In the genomic region with DNA sequence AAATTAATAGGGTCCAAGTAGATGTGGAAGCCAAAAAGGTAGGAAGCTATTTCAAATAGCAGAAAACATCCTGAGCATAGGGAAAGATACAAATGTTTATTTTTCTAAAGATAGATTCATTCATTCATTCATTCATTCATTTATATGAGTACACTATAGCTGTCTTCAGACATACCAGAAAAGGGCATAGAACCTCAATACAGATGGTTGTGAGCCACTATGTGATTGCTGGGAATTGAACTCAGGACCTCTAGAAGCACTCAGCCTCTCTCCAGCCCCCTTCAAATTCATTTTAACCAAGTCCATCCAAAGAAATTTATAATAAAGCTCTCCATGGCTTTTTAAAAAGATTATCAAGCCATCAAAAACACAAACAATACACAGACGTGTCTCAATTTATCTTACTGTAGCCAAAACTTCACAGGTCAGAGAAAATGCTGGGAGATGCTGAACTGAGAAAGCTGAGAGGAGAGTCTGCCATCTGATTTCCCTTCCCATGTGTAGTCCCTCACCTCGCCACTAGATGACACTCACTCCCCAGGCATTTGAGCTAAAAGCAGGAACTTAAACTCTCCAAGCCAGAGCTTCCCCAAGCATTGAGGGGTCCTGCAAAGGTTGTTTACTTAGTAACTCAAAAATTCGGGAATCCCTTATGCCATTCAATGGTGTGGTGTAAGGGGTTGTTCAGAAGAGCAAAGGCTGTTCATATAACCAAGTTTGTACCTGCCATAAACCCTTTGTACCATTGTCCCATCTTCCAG, we compare ENCODE assay signal across 7 mouse cellular contexts. TPM values are rescaled to one million over a fixed set of nuclear protein-coding genes. Genes with fewer than 3 reads are reported as not detected.
DNase-seq lines count a peak whose midpoint lies in the region; ATAC-seq lines count a peak whose summit lies in the region.

No protein-coding gene starts in this region.

- ATAC-seq in intestine, embryonic 16.5 days = 0 out of 2 replicates have a peak, but pooled peaks have one; percentile 26
- ATAC-seq in midbrain, embryonic 15.5 days (replicated peaks) = peak; percentile 77; the same call in 1 of the 2 replicates

- H3K4me3 ChIP-seq in intestine, embryonic 16.5 days (ENCODE audit: low read length) = no peak overlapping the region
- no peak overlapping the region for H3K4me3 ChIP-seq in midbrain, embryonic 15.5 days

- no peak overlapping the region for H3K4me2 ChIP-seq in intestine, embryonic 16.5 days (ENCODE audit: low read depth, low read length)
- H3K4me2 ChIP-seq in midbrain, embryonic 15.5 days = no peak overlapping the region

- 2% methylated on average over 3 of the region's 3 CpGs for WGBS in intestine, embryonic 16.5 days
- 7% methylated on average over 3 of the region's 3 CpGs for WGBS in midbrain, embryonic 15.5 days

- no peaks in the 10 kb centered on the region for H3K27me3 ChIP-seq in intestine, embryonic 16.5 days (replicated peaks; ENCODE audit: control insufficient read depth, insufficient read depth, low read length)
- H3K27me3 ChIP-seq in midbrain, embryonic 15.5 days (replicated peaks) = no peaks in the 10 kb centered on the region

- H3K36me3 ChIP-seq in intestine, embryonic 16.5 days (ENCODE audit: control insufficient read depth, insufficient read depth, low read length) = no peaks in the 10 kb centered on the region
- no peaks in the 10 kb centered on the region for H3K36me3 ChIP-seq in midbrain, embryonic 15.5 days (replicated peaks)

- no peaks in the 10 kb centered on the region for H3K4me1 ChIP-seq in intestine, embryonic 16.5 days (ENCODE audit: control insufficient read depth, insufficient read depth, low read length)
- H3K4me1 ChIP-seq in midbrain, embryonic 15.5 days = no peaks in the 10 kb centered on the region

- intact Hi-C loops in left cerebral cortex, postnatal 25 days (cut with DNase I) = loop anchor here (1.0 to 5.0 kb wide), 4 partner anchors 234 to 604 kb away; a partner anchor contains a TSS

- no peak overlapping the region for H3K9ac ChIP-seq in intestine, embryonic 16.5 days (ENCODE audit: low read depth, low read length)
- no peak overlapping the region for H3K9ac ChIP-seq in midbrain, embryonic 15.5 days

- H3K9me3 ChIP-seq in intestine, embryonic 16.5 days (ENCODE audit: control insufficient read depth, low read length) = no peaks in the 10 kb centered on the region
- no peaks in the 10 kb centered on the region for H3K9me3 ChIP-seq in midbrain, embryonic 15.5 days

- DNase-seq in T-cell, adult 2 months (ENCODE audit: low spot score) = peak; percentile 29
- DNase-seq in cerebellum, adult 11-12 months = peak; percentile 25
- DNase-seq in forelimb bud, embryonic 11.5 days (ENCODE audit: low read depth, low spot score) = peak; percentile 73
- peak; percentile 66 to 74 for DNase-seq in left cerebral cortex, postnatal 25 days (ENCODE audit: low spot score in 2 of 2)
- peak; percentile 49 to 72 for DNase-seq in spleen, adult 18-20 months

- no peak overlapping the region for H3K27ac ChIP-seq in intestine, embryonic 16.5 days (ENCODE audit: low read length)
- no peak overlapping the region for H3K27ac ChIP-seq in midbrain, embryonic 15.5 days

RNA-seq across cellular contexts. Expression of a gene that starts 24.9 kb away (rescaled TPM):
- polyA plus RNA-seq in intestine, embryonic 16.5 days (2015; fragmentation: Nextera tagmentation; extraction: Ambion mirVana) = 0.22 and 0.24 TPM in 2 replicates
- total RNA-seq in left cerebral cortex, postnatal 25 days (2021) = not detected
- polyA plus RNA-seq in midbrain, embryonic 15.5 days (2015; fragmentation: Nextera tagmentation; extraction: Ambion mirVana) = not detected in 2 replicates

RNA-seq across cellular contexts. Expression of a gene that starts 32.0 kb away (rescaled TPM):
- not detected in 2 replicates for polyA plus RNA-seq in intestine, embryonic 16.5 days (2015; fragmentation: Nextera tagmentation; extraction: Ambion mirVana)
- not detected for total RNA-seq in left cerebral cortex, postnatal 25 days (2021)
- polyA plus RNA-seq in midbrain, embryonic 15.5 days (2015; fragmentation: Nextera tagmentation; extraction: Ambion mirVana) = not detected in 2 replicates

RNA-seq across cellular contexts. Expression of a gene that starts 44.9 kb away (rescaled TPM):
- 0.44 and 0.95 TPM in 2 replicates for polyA plus RNA-seq in intestine, embryonic 16.5 days (2015; fragmentation: Nextera tagmentation; extraction: Ambion mirVana)
- not detected for total RNA-seq in left cerebral cortex, postnatal 25 days (2021)
- polyA plus RNA-seq in midbrain, embryonic 15.5 days (2015; fragmentation: Nextera tagmentation; extraction: Ambion mirVana) = 0.10 TPM in 1 of 2 replicates, not detected in the other
